Mouse (Mus musculus) mesoderm, embryonic 11.5 days (tissue): Measurements from ENCODE around the gene Nr2c1.

Experiments used
- DNase-seq: peaks from one replicate; pipeline ENCODE4 v3.0.0-alpha.2; 2012; ENCODE audit warnings: low read depth, low spot score

Nr2c1 gene

DNA sequence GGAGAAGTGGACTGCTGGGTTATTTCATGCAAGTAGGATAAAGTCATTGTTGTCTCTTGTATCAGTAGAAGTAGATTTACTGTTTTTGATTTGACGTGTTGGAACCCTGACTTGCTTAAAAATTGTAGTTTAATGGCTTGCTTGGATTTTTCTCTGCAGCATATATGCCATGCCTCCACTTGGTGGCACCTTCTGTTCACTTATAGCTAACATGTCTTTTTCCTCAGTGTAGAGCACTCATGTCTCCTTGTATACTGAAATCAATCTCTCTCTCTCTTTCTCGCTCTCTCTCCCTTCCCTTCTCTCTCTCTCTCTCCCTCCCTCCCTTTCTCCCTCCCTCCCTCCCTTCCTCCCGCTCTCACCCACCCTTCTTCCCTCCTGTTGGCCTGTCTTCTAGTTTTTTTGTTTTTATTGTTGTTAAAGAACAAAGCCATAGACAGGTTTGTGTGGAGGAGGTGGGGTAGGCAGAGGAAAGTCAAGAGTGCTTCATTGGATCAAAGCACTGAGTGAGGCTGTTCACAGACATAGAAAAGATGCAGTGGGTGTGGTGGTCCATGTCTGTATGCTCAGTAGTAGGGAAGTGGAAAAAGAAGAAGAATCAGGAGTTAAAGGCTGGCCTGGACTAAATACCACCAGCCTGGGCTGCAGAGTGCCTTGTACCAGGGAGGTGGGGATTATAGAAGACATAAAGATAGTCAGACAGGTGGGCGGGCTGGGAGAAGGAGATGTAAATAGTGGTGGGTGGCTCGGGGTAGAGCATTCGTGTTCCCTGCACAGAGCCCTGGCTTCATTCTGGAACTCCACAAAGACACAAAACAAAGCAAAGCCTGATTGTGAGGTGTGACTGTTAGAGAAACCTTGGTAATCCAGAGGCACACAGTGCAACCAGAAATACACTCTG lies 63.1 kb downstream of the Nr2c1 start:
- no peak for DNase-seq

DNA sequence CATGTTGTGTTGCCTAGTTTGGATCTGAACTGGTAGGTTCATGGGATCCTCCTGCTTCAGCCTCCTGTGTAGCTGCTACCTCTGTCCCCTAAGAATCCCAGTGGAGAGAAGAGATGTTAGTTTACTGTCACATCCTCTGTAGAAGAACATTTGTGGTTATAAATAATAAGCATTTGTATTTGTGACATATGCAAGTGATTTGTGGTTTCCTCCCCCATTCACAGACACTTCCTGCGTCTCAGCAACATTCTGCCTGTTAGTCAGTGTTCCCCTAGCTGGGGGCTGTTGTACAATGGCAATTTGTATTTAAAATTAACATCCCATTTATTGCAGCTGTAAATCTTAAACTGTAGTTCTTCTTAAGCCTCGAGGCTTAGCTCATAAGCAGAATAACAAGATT lies 63.9 kb downstream of the Nr2c1 start:
- no peak for DNase-seq

DNA sequence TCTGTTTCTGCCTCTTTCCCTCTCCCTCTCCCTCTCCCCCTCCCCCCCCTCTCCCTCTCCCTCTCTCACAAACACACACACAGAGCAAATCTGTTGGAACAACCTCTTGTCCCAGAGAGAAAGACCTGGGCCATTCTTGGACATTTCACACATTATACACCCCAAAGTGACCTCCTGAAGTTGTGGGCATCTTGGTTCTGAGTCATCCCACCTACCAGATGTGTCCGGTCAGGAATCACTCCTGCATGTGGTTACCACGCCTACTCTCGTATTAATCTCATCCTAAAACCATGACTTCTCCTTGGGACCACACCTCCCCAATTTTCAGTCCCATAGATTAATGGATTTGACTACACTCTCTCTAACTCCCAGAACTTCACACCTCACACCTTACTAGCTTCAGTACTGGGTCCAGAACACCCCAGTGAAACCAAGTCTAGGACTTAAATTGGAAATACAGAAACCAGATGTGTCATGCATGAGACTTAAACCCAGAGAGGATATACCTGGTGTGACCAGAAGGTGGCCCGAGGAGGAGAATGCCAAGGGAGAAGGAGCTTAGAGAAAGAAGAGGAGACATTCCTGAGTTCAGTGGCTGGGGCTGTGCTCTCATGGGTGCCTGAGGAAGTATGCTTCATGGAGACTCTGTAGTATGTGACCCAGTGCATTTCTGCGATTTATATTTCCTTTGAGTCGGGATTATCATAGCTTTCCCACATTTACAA lies 77.4 kb downstream of the Nr2c1 start:
- peak; percentile 12 for DNase-seq

DNA sequence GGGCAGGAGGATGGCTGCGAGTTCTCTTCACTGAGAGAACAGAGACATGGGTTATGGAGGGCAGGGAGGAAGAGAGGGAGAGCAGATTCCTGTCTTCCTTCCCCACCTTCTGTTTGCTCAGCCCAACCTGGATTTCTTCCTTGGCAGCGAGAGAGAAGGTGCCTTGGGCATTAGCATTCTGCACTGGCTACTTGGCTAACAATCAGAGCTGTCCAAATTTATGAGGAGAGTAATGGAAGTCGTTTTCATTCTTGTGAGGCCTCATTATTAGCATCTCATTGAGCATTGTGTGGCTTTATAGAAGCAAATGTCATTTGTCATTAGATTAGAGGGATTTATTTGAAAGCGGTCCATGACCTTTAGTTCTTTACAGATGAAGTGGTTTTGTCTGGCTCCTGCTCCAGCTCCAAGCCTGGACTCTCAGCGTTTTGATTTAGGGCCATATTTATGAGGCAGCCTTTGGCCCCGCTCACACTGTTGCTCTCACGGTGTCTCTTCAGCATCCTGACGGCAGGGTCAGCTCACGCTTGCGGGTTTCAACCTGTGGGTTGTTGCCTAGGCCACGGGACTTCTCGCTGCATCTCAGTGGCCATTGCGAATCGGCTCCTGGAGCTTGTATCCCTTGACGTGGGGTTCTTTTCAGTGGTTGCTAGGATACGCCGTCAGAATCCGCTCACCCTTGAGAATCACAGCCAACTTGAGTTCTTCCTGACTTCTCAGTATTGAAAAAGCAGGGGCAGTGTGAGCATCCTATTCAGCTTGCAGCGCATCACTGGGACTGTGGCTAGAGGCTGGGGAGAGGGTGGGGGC lies 82.6 kb downstream of the Nr2c1 start:
- DNase-seq, result peak; percentile 87

DNA sequence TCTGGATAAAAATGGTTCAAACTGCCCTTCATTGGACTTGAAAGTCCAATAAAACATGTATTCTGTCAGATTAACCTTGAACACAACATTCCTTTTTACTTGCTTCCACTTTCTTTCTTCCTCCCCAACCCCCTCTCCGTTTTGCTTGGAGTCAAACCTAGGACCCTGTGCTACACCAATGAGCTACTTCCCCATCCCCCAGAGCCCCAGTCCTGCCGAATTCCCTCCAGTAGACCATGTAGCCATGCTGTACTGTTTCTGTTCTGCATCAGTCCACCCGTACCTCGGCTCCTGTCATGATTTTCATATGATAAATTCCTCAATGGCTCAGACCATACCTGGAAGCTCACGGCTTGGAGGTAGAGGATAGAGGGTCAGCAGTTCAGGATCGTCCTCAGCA lies 83.2 kb downstream of the Nr2c1 start:
- no peak for DNase-seq

GRCm38 (mm10) chr10:94235200-94235599 lies 87.4 kb downstream of the Nr2c1 start:
- DNase-seq, result no peak

DNA sequence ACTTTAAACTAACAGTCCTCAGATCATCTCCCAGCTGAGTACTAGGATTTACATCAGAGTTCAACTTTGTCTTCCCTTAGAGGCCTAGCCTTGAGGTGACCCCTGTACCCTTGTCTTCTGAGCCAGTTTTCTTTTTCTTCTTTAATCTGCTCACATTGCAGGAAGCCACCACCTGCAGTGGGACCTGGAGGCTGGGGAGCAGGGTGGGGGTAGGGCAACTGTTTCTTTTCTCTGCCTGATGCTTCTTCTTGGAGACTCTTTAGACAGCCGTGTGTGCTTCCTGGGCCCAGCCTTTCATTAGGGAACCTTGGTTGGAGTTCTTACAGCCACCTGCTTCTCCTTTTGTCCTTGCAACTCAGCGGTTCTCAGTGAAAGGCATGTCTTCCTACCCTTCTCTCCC lies 93.5 kb downstream of the Nr2c1 start:
- no peak for DNase-seq
